Mouse (Mus musculus): Measurements from ENCODE around the gene Dctn5.
"Not testable (repeated sequence)": the region's sequence is repeated elsewhere in the genome, so short reads cannot be mapped to it uniquely, and the experiment has no call there.

Dctn5 gene

DNA sequence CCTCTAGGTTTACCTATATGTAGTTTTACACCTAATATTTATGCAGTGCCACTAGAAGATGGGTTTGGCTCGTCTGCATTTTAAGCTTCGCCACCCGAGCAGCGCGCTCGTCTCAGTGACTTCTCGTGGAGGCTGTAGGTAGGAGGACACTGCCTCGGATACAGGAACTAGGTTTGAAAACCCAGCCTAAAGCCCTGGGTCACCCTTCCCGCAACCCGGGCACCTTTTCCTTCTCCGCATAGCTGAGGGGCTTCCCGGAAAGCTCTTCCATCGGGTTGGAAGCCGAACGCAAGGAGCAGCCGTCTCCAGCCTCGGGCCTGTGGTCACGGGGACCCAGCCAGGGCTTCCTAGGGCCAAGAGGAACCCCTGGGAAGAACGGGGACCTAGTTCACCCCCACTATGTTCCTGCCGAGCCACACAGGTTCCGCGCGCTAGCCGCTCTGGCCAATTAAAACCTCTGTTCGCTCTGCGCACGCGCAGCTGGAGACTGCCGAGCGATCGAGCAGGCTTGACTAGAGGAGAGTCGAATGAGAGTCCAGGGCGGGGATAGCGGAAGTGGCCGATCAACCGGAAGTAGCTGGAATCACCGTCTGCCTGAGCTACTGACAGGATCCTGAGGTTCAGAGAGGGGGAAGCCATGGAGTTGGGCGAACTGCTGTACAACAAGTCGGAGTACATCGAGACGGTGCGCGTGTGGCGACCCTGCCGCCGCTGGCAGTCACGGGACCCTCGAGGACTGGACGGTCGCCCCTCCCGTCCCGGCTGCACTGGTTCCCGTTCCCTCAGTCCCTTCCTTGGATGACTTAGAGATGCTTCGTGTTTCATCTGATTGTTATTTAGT, at the start of gene Dctn5, which contains the start of gene Palb2:
Gene Dctn5 (plus strand): TSS at position 545 of the 841 bp plus-strand sequence.
Gene Palb2 (minus strand): TSS at position 489 of the 841 bp plus-strand sequence.
- DNase-seq (ENCODE audit: low spot score): peak; percentile 95

DNA sequence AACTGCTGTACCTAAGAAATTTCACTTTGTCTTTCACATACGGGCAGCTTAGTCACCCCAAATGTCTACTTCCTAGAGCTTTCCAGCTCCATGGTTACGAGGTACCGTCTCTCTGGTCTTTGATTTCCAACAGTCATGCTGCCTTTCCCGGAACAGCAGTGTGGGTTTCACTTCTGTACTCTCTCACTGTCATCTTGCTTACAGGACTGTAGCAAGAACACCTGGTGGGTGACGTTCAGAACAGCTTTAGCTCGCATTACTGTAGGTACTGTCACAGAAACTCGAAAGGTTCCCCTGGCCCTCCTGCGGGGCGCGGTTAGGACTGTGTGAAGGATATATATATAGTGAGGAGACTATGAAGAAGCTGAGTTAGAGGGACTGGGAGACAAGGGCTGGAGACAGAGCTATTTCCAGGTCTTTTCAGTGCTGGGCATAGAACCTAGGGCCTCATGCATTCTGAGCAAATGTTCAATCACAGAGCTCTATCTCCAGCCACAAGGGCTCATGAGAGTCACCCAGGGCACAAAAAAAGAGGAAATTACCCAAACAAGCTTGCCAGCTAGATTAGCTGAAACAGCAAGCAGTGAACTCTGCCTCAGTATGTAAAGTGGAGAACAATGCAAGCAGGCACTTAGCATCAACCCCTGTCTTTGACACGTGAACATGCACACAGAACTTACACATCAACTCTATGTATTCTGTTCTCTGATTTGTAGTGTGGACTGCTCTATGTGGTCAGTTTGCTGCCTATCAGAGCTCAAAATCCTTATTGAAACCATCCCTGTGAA, 45.5 kb upstream of the Dctn5 start:
- no peak for DNase-seq (ENCODE audit: low spot score)

DNA sequence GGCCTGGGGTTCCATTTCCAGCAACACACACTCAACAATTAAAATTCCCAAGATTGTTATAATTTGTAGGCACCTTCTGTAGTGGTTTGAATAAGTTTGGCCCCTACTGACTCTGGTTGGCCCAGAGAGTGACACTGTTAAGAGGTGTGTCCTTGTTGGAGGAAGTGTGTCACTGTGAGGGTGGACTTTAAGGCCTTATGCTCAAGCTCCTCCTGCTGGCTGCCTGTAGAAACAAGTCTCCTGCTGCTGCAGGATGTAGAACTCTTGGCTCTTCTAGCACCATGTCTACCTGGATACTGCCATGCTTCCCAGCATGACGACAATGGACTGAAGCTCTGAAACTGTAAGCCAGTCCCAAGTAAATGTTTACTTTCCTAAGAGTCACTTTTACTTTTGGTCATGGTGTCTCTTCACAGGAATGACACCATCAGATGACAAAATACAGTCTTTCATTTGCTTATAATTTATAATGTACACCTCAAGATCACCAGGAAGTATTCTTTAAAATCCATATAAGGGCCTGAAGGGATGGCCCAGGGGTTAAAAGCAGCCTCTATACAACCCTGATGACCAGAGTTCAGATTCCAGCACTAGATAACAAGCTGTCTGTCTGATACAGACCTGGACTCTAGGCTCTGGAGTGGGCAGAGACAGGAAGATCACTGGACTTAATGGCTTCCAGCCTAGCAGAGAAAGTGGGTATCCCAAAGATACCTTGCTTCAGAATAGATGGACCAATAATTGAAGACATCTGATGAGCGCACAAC, 38.1 kb upstream of the Dctn5 start:
- DNase-seq (ENCODE audit: low spot score): no peak

GRCm38 (mm10) chr7:122098009-122098408, 34.8 kb upstream of the Dctn5 start:
- no peak for DNase-seq (ENCODE audit: low spot score)

DNA sequence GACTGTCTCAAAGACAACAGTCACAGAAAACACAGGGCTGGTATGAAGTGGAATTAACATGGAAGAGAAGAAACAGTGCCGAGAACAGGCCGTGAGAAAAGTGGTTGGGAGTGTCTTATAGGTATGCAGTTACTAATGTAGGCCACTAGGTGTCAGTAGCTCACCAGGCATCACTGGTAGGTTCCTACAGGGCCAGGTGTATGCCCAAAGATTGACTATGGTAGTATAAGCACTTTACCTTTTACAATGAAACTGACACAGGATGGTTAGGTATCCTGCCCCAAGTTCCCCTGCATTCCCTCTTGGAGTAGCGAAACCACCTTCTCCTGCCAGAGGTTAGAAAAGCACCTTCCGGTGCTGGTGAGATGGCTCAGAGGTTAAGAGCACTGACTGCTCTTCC, 33.6 kb upstream of the Dctn5 start:
- DNase-seq (ENCODE audit: low spot score): no peak

DNA sequence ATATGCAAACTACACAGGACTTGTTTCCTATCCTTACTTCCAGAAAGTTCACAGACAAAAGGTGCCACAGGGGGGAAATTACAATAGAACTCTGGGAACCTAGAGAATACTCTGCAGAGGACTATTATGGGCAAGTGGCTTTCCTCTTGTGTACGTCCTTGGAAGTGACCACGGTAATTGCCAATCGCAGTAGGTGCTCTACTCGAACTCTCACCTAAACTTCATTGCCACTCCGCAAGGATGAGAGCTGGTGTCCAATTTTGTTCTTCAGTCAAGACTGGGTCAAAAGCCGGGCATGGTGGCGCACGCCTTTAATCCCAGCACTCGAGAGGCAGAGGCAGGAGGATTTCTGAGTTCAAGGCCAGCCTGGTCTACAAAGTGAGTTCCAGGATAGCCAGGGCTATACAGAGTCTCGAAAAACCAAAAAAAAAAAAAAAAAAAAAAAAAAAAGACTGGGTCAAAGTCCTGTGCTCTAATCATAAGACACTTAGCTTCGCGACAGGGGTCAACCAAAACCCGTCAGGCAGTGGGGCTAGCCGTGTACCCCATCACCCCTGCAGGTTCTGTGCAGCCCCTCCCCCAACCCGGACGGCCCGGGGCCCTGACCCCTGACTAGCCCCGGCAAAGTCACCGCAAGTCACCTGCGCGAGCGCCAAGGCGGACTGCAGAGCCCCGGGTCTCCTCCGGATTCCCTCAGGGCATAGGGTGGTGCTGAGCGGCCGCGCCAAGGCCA, 31.7 kb upstream of the Dctn5 start:
- DNase-seq (ENCODE audit: low spot score): not testable (repeated sequence)

DNA sequence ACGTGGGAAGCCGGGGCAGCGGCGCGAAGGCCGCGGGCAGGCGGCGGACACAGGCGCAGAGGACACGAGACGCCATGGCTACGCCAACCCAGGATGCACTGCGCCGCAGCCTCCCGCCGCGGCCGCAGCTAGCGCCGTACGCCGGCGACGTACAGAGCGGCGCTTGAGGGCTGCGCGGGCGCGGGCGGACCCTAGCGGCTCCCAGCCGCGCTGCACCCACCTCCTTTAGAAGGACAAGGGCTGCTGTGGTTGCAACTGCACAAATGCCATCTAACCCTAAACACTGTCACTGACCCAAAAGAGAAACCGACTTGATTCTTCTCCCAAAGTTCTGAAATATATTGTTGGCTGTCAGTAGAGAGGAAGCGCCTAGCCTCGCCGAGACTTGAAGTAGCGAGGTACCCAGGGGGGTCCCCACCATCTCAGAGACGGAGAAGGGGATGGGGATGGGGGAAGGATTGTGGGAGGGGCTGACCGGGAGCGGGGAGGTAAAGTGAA, 31.0 kb upstream of the Dctn5 start, which contains the start of gene Ndufab1:
Gene Ndufab1 (minus strand): TSS at position 140 of the 498 bp plus-strand sequence.
- DNase-seq (ENCODE audit: low spot score): peak; percentile 73

DNA sequence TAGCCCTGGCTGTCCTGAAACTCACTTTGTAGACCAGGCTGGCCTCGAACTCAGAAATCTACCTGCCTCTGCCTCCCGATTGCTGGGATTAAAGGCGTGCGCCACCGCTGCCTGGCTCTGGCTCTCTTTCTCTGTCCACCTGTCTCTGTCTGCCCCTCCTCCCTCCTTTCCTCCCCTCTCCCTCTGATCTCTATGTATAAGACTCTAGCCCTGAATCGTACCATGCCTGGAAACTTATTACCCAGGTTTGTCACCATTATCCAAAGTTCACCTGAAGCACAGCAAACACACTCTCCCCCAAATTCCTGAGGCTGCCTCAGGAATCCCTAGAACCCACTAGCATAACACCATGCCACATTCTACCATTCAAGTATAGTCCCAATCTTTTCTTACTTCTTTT, 24.6 kb upstream of the Dctn5 start:
- no peak for DNase-seq (ENCODE audit: low spot score)

DNA sequence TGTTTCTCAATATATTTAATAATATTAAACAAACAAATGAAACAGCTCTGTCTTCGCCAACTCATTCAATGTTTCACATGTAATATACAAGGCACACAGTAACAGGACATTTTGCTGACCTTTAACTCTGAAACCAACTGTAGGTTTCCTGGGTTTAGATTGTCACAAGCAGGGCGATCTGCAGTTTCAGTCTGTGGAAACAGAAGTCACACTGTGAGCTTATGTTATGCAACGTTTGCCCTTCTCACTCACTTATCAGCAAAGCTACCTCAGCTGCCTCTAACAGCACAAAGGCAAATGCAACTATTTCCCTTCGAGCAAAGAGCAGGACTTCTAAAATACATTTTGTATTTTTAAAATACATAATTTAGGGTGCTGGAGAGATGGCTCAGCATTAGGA, 9.3 kb upstream of the Dctn5 start:
- DNase-seq (ENCODE audit: low spot score): no peak

GRCm38 (mm10) chr7:122125636-122126035, 7.2 kb upstream of the Dctn5 start:
- no peak for DNase-seq (ENCODE audit: low spot score)

DNA sequence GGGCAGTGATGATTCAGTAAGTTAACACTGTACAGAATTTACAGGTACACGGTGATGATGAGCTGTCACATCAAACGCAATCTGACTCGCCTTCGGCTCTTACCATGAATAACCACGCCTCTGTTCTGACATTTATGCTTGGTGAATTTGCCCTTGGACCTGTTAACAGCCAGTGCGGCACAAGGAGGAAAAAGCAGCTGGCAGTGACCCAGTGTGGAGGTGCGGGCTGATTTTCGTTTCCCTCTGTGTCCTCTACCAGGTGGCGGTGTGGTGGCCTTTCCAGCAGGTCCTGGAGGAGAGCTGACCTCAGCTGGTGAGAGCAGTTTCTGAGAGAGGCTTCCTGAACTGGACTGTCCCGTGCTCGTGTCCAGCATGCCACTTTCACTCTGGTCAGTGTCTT, 5.9 kb upstream of the Dctn5 start:
- DNase-seq (ENCODE audit: low spot score): no peak

DNA sequence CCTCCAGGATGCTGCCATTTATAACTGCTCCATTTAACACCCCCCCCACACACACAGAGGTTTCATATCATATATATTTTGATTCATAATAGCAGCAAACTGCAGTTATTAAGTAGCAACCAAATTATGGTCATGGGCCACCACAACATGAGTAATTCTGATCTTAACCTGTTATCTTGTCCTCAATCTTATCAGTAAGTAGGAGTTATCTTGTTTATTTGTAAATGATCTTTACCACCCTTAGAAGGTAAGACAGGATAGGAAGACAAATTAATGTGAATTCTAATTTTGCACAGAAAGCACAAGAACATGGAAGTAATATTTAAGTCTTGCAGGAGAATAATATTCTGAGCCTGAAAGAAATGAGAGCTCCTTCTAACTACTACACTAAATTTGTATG, 1.0 kb upstream of the Dctn5 start:
- no peak for DNase-seq (ENCODE audit: low spot score)

DNA sequence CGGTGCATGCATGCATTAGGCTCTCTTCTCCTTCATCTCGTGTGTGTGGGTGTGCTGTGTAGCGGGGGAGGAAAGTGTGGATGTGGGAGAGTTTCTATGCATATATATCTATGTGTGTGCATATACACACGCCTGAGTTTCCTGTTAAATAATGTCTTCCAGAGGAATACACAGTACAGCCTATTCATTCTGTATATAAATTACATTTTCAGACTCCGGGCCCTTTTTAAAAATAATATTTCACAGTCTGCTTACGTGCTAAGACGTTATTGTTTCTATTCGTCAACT, 441 bp downstream of the Dctn5 start:
- DNase-seq (ENCODE audit: low spot score): no peak

- no peak for DNase-seq (ENCODE audit: low spot score)
Measured at GRCm38 (mm10) chr7:122135070-122135469, 2.2 kb downstream of the Dctn5 start.

DNA sequence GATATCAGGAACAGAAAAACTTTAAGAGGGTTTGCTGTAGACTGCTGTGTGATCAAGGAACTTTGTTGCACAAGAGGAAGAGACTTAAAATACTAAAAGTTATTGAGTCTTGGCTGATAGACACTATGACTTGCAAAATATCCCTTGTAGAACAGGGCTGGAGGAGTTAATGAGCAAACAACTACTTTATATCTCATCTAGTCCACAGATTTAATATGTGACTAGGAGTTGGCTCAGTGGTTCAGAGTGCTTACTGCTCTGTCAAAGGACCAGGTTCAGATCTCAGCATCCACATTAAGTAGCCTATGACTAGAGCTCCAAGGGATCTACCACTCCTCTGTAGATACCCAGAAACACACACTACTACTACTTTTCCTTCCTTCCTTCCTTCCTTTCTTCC, 4.2 kb downstream of the Dctn5 start:
- DNase-seq (ENCODE audit: low spot score): no peak

GRCm38 (mm10) chr7:122138190-122138589, 5.3 kb downstream of the Dctn5 start:
- DNase-seq (ENCODE audit: low spot score): no peak

DNA sequence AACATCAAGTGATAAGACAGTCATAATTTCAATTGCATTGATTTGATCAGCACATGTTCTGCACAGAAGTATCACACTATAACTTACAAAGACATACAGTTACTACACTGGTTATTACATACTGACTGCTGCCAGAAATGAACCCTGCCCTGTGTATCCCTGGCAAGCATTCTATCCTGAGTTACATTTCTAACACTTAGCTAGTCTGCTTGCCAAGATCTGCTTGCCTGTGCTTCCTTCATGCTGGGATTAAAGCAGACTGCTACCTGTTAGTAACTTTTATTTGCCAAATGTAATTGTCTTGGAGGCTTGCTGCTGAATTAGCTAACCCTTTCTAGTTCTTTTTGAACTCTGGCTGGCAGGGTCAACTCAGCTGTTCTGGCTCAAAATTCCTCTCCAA, 8.2 kb downstream of the Dctn5 start:
- DNase-seq (ENCODE audit: low spot score): no peak

- DNase-seq (ENCODE audit: low spot score): no peak
Measured at GRCm38 (mm10) chr7:122152473-122152872, 19.6 kb downstream of the Dctn5 start.

- no peak for DNase-seq (ENCODE audit: low spot score)
Measured at GRCm38 (mm10) chr7:122158488-122158887, 25.6 kb downstream of the Dctn5 start.

DNA sequence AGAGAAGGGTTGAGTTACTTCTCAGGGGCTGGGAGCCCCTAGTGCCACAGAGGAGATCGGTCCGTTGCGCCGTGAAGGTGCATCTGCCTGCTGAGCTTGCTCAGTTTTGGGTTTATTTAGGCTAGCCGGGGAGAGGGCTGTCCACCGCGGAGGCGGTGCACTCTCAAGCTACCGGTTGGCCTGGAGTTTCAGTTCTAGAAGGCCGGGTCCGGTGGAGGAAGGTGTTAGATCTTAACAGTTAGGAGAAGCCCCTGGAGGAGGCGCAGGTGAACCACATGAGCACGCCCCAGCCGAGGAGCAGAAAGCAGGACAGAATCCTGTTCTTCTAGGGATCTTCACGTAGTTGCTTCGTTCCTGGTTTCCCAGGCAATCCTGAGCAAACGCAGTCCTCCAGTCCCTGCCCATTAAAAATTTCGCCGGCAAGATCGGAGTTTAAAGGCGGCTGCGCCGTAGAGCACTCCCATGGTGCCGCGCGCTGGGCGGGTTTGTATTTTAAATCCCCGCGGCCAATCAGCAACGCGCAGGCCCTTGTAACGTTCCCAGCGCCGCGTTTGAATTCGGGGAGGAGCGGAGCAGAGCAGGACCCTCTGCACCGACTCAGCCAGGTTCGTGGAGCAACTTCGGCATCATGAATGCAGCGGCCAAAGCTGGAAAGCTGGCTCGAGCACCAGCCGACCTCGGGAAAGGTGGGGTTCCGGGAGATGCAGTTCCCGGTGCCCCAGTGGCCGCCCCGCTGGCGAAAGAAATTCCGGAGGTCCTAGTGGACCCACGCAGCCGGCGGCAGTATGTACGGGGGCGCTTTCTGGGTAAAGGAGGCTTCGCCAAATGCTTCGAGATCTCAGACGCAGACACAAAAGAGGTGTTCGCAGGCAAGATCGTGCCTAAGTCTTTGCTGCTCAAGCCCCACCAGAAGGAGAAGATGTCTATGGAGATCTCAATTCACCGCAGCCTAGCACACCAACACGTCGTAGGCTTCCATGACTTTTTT, 26.4 kb downstream of the Dctn5 start, which contains the start of gene Plk1:
Gene Plk1 (plus strand): TSS at position 525 of the 988 bp plus-strand sequence.
- peak; percentile 68 for DNase-seq (ENCODE audit: low spot score)
